Comparison of ENCODE assay signal across 24 mouse cellular contexts in genomic region chr4:52909542-52909941, GRCm38 (mm10). TPM values are rescaled to one million over a fixed set of nuclear protein-coding genes. Genes with fewer than 3 reads are reported as not detected.
"Had no signal": no experiment of that assay in that cellular context is flagged by ENCODE, and none has a peak within 500 bp of the region (broad histone marks: within the 10 kb centered on the region; RNA-seq: fewer than 3 reads in every experiment).

No protein-coding gene starts in this region.

- ATAC-seq: liver, postnatal 0 days; midbrain, embryonic 13.5 days; midbrain, embryonic 15.5 days had no signal

- DNase-seq: liver, embryonic 13.5 days; liver, postnatal 0 days; lung, embryonic 14.5 days; lung, postnatal 10 days; lung, postnatal 4 days; right cerebral cortex, postnatal 14 days; thymus, adult 18-20 months; thymus, postnatal 14 days; thymus, postnatal 36 days had no signal

- H3K4me3 ChIP-seq: liver, embryonic 13.5 days; liver, embryonic 15.5 days; midbrain, embryonic 13.5 days; midbrain, embryonic 15.5 days; neural tube, embryonic 12.5 days had no signal

- H3K4me1 ChIP-seq: liver, embryonic 13.5 days; liver, embryonic 15.5 days; midbrain, embryonic 13.5 days; midbrain, embryonic 15.5 days; neural tube, embryonic 12.5 days had no signal

- H3K27ac ChIP-seq: liver, embryonic 13.5 days; liver, embryonic 15.5 days; midbrain, embryonic 13.5 days; midbrain, embryonic 15.5 days; neural tube, embryonic 12.5 days had no signal

- H3K9ac ChIP-seq: liver, embryonic 13.5 days; liver, embryonic 15.5 days; liver, postnatal 0 days; lung, embryonic 14.5 days; midbrain, embryonic 13.5 days; midbrain, embryonic 15.5 days; neural tube, embryonic 12.5 days had no signal

- H3K4me2 ChIP-seq: liver, embryonic 13.5 days; liver, embryonic 15.5 days; lung, embryonic 14.5 days; midbrain, embryonic 11.5 days; midbrain, embryonic 13.5 days; midbrain, embryonic 15.5 days; neural tube, embryonic 12.5 days had no signal

- H3K36me3 ChIP-seq: liver, embryonic 13.5 days; liver, embryonic 15.5 days; midbrain, embryonic 13.5 days; midbrain, embryonic 15.5 days; neural tube, embryonic 12.5 days had no signal

- H3K9me3 ChIP-seq: liver, embryonic 13.5 days; liver, embryonic 15.5 days; midbrain, embryonic 13.5 days; midbrain, embryonic 15.5 days; neural tube, embryonic 12.5 days had no signal

- H3K27me3 ChIP-seq: liver, embryonic 13.5 days; liver, embryonic 15.5 days; midbrain, embryonic 13.5 days; midbrain, embryonic 15.5 days; neural tube, embryonic 12.5 days had no signal

RNA-seq across cellular contexts. Expression of gene Olfr272, which starts 9.4 kb away (rescaled TPM):
- total RNA-seq: megakaryocyte-erythroid progenitor cell, adult 5-6 weeks; midbrain, postnatal 0 days; monocyte, adult 5-6 weeks; neutrophil, adult 5-6 weeks had no signal
- polyA plus RNA-seq: liver, embryonic 13.5 days; liver, embryonic 15.5 days; liver, postnatal 0 days; lung, embryonic 14.5 days; lung, embryonic 16.5 days; midbrain, embryonic 11.5 days; midbrain, embryonic 13.5 days; midbrain, embryonic 15.5 days; midbrain, postnatal 0 days; neural tube, embryonic 12.5 days; neural tube, embryonic 14.5 days; spleen, adult 2 months; stomach, embryonic 14.5 days; stomach, embryonic 16.5 days; thymus, postnatal 0 days had no signal

RNA-seq across cellular contexts. Expression of gene Olfr273, which starts 50.5 kb away (rescaled TPM):
- total RNA-seq: megakaryocyte-erythroid progenitor cell, adult 5-6 weeks; midbrain, postnatal 0 days; monocyte, adult 5-6 weeks; neutrophil, adult 5-6 weeks had no signal
- polyA plus RNA-seq: liver, embryonic 13.5 days; liver, embryonic 15.5 days; liver, postnatal 0 days; lung, embryonic 14.5 days; lung, embryonic 16.5 days; midbrain, embryonic 11.5 days; midbrain, embryonic 13.5 days; midbrain, embryonic 15.5 days; midbrain, postnatal 0 days; neural tube, embryonic 12.5 days; neural tube, embryonic 14.5 days; spleen, adult 2 months; stomach, embryonic 14.5 days; stomach, embryonic 16.5 days; thymus, postnatal 0 days had no signal

RNA-seq across cellular contexts. Expression of gene Olfr270, which starts 54.8 kb away (rescaled TPM):
- total RNA-seq: megakaryocyte-erythroid progenitor cell, adult 5-6 weeks; midbrain, postnatal 0 days; monocyte, adult 5-6 weeks; neutrophil, adult 5-6 weeks had no signal
- polyA plus RNA-seq: liver, embryonic 13.5 days; liver, embryonic 15.5 days; liver, postnatal 0 days; lung, embryonic 14.5 days; lung, embryonic 16.5 days; midbrain, embryonic 11.5 days; midbrain, embryonic 13.5 days; midbrain, embryonic 15.5 days; midbrain, postnatal 0 days; neural tube, embryonic 12.5 days; neural tube, embryonic 14.5 days; spleen, adult 2 months; stomach, embryonic 14.5 days; stomach, embryonic 16.5 days; thymus, postnatal 0 days had no signal
